Mouse (Mus musculus) embryo, embryonic 10.5 days (tissue): Measurements from ENCODE around the gene 1700016K19Rik.

Experiments
- DNase-seq: peaks from one replicate; pipeline ENCODE4 v3.0.0-alpha.2; 2015; ENCODE audit warnings: low spot score

1700016K19Rik gene

DNA sequence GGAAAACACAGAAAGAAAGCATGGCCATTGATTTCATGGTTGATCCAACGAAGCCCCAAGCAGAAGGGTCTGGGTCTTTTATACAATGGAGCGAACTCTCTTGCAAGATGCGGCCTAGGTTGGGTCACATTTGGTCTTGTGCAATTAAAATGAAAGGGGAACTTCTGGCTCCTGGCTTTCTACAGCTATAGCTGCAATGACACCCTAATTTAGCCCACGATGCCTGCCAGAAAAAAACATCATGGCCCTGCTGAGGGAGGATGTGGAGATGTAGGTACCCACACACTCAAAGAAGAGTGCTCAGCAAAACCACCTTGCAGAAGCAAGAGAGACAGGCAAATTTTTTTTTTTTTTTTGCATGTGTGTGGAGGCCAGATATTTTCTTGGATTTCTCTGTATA is 34.1 kb downstream of the 1700016K19Rik start:
- no peak for DNase-seq

- DNase-seq, result no peak
Observed at GRCm38 (mm10) chr11:76035182-76035581, 35.5 kb downstream of the 1700016K19Rik start.

- DNase-seq, result no peak
Observed at GRCm38 (mm10) chr11:76037581-76038294, 38.0 kb downstream of the 1700016K19Rik start.

GRCm38 (mm10) chr11:76039271-76040053 is 39.8 kb downstream of the 1700016K19Rik start:
- DNase-seq, result no peak

GRCm38 (mm10) chr11:76040106-76040505 is 40.4 kb downstream of the 1700016K19Rik start:
- no peak for DNase-seq

GRCm38 (mm10) chr11:76040761-76041376 is 41.2 kb downstream of the 1700016K19Rik start:
- no peak for DNase-seq

DNA sequence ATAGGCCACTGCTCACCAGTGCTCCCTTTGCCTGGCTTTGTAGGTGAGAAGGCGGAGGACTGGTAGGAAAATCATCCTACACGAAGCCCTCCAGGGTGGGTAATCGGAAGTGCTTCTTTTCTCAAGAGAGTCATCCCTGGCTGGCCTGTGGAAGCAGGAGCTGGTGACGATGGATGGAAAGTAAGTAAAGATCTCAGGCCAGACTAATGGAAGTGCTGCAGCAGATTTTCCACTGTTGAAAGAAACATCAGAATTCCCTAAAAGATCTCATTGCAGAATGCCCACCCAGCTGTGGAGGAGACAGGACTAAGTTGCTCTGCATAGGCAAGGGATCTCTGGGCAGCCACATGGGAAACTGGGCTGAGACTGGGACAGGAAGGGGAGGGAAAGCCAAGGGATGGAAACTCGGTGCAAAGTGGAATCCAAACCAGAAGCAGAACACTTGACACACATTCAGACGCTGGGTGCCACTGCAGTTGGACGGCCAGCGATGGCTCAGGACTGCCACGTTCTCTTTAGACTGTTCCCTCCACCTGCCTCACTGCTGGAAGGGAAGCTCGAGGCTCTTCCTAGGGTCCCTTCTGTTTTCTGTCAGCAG is 42.4 kb downstream of the 1700016K19Rik start:
- DNase-seq, result no peak

DNA sequence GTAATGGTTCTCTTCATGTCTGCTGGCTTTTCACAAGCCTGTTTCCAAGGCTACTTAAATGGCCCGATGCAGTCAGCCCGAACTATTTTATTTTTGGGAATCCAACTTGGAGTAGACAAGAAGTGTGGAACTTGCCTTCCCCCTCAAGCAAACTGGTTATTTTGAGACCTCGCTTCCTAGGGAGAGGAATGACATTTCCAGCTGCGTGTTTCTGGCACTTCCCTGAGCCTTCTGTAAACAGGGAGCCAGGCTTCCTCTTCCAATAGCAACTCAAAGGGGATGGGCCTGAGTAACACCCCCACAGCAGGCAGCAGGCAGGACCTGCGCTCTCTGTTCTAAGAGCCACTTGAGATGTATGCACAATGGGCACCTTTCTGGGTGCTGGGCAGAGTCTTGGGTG is 43.2 kb downstream of the 1700016K19Rik start:
- DNase-seq, result no peak

DNA sequence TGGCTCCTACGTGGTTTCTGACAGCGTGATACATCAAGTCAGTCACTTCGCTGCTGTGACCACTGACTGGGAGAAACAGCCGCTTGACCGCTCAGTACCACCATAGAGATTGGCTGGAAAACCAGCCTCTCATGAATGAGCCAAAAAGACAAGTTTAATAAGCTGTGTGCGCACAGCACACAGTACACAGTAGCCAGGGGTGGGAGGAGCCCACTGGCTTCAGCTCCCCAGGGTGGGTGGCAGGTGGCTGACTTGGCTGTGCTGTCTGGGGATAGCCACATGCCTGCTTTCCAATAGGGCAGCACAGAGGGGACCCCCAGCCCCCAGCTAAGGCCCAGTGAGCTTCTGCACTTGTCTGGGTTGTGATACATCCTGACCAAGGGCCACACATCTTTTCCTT is 44.8 kb downstream of the 1700016K19Rik start:
- no peak for DNase-seq

DNA sequence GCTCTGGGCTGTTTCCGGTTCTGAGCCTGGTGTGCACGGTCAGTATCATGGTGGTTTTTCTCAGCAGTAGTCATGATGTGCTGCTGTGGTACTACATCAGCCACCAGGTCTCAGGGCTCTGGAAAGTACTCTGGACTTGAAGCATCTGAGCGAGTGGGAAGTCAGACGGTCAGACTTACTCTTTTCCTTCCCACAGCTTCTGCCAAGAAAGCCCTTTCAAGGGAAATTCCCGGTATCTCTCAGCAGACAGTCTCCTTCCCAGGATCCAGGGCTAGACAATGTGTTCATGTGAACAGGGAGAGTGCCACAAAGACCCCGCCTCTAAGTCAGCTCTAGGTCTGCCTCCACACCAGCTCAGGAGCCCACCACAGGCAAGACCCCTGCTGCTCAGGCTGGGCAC is 45.7 kb downstream of the 1700016K19Rik start:
- DNase-seq, result no peak

GRCm38 (mm10) chr11:76050509-76050908 is 50.8 kb downstream of the 1700016K19Rik start:
- DNase-seq, result no peak

- no peak for DNase-seq
Observed at GRCm38 (mm10) chr11:76050967-76051512, 51.3 kb downstream of the 1700016K19Rik start.

DNA sequence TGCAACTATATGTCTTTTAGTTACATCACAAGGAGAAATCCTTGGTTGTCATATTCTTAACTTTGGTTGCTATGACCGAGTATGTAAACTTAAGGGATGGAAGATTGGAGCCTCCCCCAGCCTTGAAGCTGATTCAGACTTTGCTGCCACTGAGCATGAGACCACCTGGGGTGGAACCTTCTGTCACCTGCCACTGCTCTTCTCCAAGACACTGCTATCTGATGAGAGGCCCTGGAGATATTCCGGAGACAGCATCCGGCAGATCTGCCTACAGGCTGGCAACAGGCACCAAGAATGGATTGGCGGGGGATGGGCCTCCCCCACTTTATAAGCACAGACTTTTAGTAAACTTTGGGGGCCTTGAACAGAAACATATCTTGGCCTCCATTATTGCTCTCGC is 52.8 kb downstream of the 1700016K19Rik start:
- no peak for DNase-seq
